Mouse (Mus musculus): ENCODE results near the gene Iqsec2. TPM values are rescaled to one million over a fixed set of nuclear protein-coding genes. Genes with fewer than 3 reads are reported as not detected.

The Iqsec2 gene
- polyA plus RNA-seq, 1 experiment from 2014 or later: 1.2 TPM

DNA sequence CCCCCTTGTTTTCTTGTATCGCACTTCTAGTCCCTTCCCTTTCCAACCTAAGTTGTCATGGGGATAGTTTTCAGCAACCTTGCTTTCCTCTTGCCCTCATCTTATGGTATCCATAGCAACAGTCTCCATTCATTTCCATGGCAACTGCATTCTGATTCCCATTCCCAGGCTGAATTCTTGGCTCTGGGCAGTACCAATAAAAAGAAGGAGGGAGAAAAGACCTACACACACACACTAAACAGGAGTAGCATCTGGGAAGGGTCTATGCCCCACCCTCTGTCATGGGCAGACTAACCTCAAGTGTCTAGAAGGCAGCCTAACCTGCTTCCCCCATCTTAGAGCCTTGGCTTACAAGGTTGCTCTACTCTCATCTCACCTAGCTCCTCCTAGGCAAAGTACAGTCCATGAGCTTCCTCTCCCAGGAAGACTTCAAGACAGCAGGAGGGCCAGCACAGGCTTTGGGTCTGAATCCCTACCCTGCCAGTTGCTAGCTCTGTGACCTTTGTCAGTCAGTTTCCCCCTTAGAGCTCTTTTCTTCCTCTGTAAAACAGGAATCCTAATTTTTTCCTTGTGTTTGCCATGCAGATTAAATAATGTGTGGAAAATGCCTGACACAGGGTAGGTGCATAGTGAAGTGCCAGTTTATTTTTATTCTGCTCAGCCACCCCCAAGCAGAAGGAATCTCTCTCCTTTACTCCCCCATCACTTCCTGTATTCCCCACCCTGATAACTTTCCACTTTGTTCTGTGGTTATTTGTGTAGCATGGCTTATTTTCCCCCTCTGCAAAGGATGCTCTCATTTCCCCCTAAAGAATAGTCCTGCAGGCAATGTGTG is 54.0 kb downstream of the Iqsec2 start:
- DNase-seq (ENCODE audit: low spot score): no peak
- H3K4me3 ChIP-seq: no peak overlapping the region
- H3K36me3 ChIP-seq: no peaks in the 10 kb centered on the region
- peaks cover 12% of the 10 kb centered on the region; the same call in 1 of the 2 replicates for H3K4me1 ChIP-seq
- peaks cover 100% of the 10 kb centered on the region for H3K27me3 ChIP-seq (ENCODE audit: low read depth, poor library complexity, severe bottlenecking)
- H3K27ac ChIP-seq: no peak overlapping the region
- 82% methylated on average over 1 of the region's 1 CpGs for WGBS
- no peaks in the 10 kb centered on the region for H3K9me3 ChIP-seq (replicated peaks)

DNA sequence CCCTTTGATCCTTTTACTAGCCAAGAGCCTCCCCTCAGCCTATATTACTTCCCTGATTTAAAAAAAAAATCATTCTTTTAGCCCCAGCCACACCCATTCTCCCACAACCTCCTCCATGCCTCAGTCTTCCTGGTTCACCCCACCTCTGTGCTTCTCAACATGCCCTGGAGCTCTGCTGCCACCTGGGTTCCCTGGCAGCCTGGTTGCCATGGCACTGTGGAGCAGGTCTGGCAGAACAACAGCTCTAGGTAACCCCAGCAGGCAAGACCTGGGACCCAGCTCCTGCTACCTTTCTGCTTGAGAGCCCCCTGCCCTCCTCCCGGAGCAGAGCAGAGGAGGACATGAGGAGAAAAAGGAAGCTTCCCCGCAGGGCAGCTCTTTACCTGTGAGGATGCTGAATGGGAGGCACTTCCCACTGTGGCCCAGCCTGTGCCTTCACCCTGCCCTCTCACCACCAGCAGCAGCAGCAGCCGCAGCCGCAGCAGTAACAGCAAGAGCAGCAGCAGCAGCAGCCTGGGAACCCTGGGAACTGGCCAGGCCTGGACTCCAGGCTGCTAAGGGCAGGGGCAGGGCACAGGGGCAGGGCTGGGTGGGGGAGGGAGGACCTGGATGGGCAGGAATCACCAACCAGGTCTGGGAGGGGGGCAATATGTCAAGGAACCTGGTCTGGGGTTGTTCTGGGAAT is 57.8 kb downstream of the Iqsec2 start:
- WGBS: 22% methylated on average over 4 of the region's 4 CpGs
- peaks cover 100% of the 10 kb centered on the region for H3K27me3 ChIP-seq (ENCODE audit: low read depth, poor library complexity, severe bottlenecking)
- peaks cover 12% of the 10 kb centered on the region; the same call in 1 of the 2 replicates for H3K4me1 ChIP-seq
- H3K27ac ChIP-seq: no peak overlapping the region
- no peak for DNase-seq (ENCODE audit: low spot score)
- H3K4me3 ChIP-seq: no peak overlapping the region
- no peaks in the 10 kb centered on the region for H3K9me3 ChIP-seq (replicated peaks)
- no peaks in the 10 kb centered on the region for H3K36me3 ChIP-seq

DNA sequence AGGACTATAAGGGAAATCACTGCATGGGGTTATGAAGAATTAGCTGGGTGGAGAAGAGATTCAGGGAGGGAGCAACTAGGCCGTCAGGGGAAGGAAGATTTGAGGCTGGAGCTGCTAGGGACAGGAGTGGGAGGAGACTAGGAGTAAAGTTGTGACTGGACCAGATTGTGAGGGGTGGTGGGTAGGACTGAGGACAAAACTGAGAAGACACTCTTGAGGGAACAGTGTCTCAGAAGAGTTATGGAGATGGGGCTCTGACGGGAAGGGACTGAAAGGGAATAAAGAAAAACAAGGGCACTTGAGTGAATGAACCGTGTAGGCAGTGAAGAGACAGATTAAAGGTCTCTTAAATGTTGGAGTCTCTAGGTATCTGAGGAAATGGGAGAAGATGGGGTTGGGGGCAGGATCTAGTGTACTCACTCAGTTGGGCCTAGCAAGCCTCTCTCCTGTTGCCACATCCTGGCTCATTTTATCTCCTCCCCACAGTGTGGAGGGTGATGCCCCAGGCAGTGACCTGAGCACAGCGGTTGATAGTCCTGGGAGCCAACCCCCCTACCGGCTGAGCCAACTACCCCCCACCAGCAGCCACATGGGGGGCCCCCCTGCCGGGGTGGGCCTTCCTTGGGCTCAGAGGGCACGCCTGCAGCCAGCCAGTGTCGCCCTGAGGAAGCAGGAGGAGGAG is 58.5 kb downstream of the Iqsec2 start:
- Histone ChIP-seq H3K4me1 (peaks cover 12% of the 10 kb centered on the region; the same call in 1 of the 2 replicates), H3K27me3 (ENCODE audit: low read depth, poor library complexity, severe bottlenecking) (peaks cover 100% of the 10 kb centered on the region), H3K36me3 (no peaks in the 10 kb centered on the region), H3K4me3 (no peak overlapping the region), H3K9me3 (replicated peaks) (no peaks in the 10 kb centered on the region), H3K27ac (no peak overlapping the region)
- no peak for DNase-seq (ENCODE audit: low spot score)
- WGBS: 39% methylated on average over 8 of the region's 8 CpGs

DNA sequence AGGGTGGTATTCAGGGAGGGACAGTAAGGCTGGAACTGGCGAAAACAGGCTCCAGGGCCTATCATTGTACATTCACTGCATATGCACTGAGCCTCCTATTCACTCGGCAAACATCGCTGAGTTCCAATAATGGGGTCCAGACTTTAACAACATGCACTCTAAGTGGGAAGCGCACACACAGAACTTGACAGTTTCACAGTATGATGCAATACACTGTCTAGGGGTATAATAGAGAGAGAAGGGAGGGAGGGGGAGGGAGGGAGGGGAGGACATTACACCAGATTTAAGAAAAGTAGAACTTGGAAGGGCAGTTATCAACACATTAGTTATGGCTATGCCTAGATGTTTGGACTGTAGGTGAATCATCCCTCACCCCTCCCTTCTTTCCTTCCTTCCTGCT is 59.2 kb downstream of the Iqsec2 start:
- H3K27ac ChIP-seq: no peak overlapping the region
- DNase-seq (ENCODE audit: low spot score): no peak
- H3K4me3 ChIP-seq: no peak overlapping the region
- H3K27me3 ChIP-seq (ENCODE audit: low read depth, poor library complexity, severe bottlenecking): peaks cover 100% of the 10 kb centered on the region
- no peaks in the 10 kb centered on the region for H3K9me3 ChIP-seq (replicated peaks)
- H3K36me3 ChIP-seq: no peaks in the 10 kb centered on the region
- 88% methylated on average over 4 of the region's 4 CpGs for WGBS
- H3K4me1 ChIP-seq: peaks cover 12% of the 10 kb centered on the region; the same call in 1 of the 2 replicates

DNA sequence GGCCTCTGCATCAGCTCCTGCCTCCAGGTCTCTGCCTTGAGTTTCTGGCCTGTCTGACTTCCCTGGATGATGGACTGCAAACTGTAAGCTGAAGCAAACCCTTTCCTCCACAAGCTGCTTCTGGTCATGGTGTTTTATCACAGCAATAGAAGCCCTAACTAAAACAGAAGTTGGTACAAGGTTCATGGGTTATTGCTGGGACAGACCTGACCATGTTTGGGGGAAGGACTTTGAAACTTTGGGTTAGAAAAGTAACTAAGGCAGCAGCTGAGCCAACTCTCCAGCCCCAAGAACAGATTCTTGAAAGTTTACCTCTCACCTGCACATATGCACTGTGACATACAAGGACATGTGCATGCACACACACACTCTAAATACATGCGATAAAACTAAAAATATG is 61.4 kb downstream of the Iqsec2 start:
- WGBS: 97% methylated on average over 1 of the region's 1 CpGs
- no peak for DNase-seq (ENCODE audit: low spot score)
- Histone ChIP-seq H3K36me3 (no peaks in the 10 kb centered on the region), H3K9me3 (replicated peaks) (no peaks in the 10 kb centered on the region), H3K4me1 (peaks cover 12% of the 10 kb centered on the region; the same call in 1 of the 2 replicates), H3K27ac (no peak overlapping the region), H3K4me3 (no peak overlapping the region), H3K27me3 (ENCODE audit: low read depth, poor library complexity, severe bottlenecking) (peaks cover 100% of the 10 kb centered on the region)

DNA sequence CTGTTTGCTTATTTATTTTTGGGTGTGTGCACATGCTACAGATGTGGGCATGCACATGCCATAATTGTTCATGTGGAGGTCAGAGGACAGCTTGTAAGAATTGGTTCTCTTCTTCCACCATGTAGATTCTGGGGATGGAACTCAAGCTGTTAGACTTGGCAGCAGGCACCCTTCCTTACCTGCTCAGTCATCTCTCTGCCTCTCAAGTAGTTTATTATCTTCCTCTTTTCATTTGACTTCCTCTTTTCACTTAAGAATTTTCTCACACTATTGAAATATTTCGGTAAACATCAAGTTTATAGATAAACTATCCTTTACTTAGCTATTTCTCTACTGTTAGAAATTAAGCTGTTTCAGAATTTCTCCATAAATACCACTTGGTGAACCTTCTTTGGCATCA is 70.6 kb downstream of the Iqsec2 start:
- H3K27me3 ChIP-seq (ENCODE audit: low read depth, poor library complexity, severe bottlenecking): peaks cover 100% of the 10 kb centered on the region
- H3K4me1 ChIP-seq: no peaks in the 10 kb centered on the region
- no peak overlapping the region for H3K27ac ChIP-seq
- H3K4me3 ChIP-seq: no peak overlapping the region
- H3K36me3 ChIP-seq: no peaks in the 10 kb centered on the region
- H3K9me3 ChIP-seq (replicated peaks): no peaks in the 10 kb centered on the region
- WGBS: 88% methylated on average over 1 of the region's 1 CpGs
- DNase-seq (ENCODE audit: low spot score): no peak

DNA sequence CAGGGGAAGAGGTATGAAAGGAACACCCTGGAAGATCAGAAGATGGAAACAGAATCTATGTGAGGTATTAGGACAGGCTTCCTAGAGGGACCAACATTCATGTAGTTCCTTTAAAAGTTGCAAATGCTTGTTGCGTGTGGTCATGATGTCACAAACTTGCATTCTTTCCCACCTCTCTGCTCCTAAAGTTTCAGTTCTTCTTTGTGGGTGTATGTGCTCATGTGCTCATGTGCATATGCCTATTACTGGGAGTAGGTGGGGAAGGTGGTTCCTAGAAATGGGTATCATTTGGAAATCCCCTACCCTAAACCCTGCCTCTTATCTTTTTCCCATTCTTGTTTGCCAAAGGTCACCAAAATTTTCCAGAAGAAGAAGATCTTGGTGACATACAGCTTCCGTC is 74.5 kb downstream of the Iqsec2 start:
- WGBS: 98% methylated on average over 2 of the region's 2 CpGs
- DNase-seq (ENCODE audit: low spot score): no peak
- Histone ChIP-seq H3K27me3 (ENCODE audit: low read depth, poor library complexity, severe bottlenecking) (peaks cover 100% of the 10 kb centered on the region), H3K9me3 (replicated peaks) (no peaks in the 10 kb centered on the region), H3K36me3 (no peaks in the 10 kb centered on the region), H3K27ac (no peak overlapping the region), H3K4me1 (no peaks in the 10 kb centered on the region), H3K4me3 (no peak overlapping the region)

DNA sequence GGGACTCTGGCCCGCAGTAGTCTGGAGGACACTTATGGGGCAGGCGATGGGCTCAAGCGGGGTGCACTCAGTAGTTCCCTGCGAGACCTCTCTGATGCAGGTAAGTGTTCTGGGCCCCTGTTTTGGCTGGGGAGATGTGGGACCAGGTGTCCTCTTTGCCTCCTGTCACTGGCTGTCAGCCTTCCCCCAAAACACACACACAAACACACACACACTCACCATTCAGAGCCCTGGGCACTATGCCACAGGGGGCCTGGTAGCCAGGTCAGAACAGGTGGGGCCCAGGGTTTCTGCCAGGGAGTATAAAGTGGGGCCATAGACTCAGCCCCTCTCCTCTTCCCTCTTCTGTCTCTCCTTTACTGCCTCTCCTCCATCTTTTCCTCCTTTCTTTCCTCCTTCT is 77.7 kb downstream of the Iqsec2 start:
- Histone ChIP-seq H3K27me3 (ENCODE audit: low read depth, poor library complexity, severe bottlenecking) (peaks cover 100% of the 10 kb centered on the region), H3K4me3 (no peak overlapping the region), H3K36me3 (no peaks in the 10 kb centered on the region), H3K9me3 (replicated peaks) (no peaks in the 10 kb centered on the region), H3K4me1 (no peaks in the 10 kb centered on the region), H3K27ac (no peak overlapping the region)
- WGBS: 72% methylated on average over 4 of the region's 4 CpGs
- no peak for DNase-seq (ENCODE audit: low spot score)

DNA sequence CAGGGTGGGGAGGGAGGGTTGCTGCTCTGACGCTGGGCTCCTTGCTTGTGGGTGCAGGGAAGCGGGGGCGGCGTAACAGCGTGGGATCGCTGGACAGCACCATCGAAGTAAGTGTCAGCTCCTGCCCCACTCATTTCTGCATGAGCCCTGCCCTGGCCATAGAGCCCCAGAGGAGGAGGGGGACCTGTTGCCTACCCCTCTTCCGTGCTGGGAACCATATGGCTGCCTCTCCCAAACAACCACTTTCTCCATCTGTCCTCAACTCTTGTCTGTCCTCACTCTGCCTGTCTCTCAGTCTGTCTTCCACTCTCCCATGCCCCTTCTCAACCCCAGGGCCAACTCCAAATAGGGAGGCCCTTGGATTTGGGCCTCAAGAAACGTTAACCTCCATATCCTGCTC is 78.2 kb downstream of the Iqsec2 start:
- Histone ChIP-seq H3K9me3 (replicated peaks) (no peaks in the 10 kb centered on the region), H3K4me3 (no peak overlapping the region), H3K4me1 (no peaks in the 10 kb centered on the region), H3K27ac (no peak overlapping the region), H3K27me3 (ENCODE audit: low read depth, poor library complexity, severe bottlenecking) (peaks cover 100% of the 10 kb centered on the region), H3K36me3 (no peaks in the 10 kb centered on the region)
- WGBS: 45% methylated on average over 9 of the region's 9 CpGs
- no peak for DNase-seq (ENCODE audit: low spot score)

DNA sequence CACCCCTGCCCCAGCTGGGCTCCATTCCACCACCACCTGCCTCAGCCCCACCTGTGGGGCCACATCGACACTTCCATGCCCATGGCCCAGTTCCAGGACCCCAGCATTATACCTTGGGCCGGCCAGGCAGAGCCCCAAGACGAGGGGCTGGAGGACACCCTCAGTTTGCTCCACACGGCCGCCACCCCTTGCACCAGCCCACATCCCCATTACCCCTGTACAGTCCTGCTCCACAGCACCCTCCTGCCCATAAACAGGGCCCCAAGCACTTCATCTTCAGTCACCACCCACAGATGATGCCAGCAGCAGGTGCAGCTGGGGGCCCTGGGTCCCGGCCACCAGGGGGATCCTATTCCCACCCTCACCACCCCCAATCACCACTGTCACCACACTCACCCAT is 79.2 kb downstream of the Iqsec2 start:
- no peak overlapping the region for H3K27ac ChIP-seq
- no peaks in the 10 kb centered on the region for H3K9me3 ChIP-seq (replicated peaks)
- no peaks in the 10 kb centered on the region for H3K4me1 ChIP-seq
- H3K36me3 ChIP-seq: no peaks in the 10 kb centered on the region
- peaks cover 100% of the 10 kb centered on the region for H3K27me3 ChIP-seq (ENCODE audit: low read depth, poor library complexity, severe bottlenecking)
- no peak for DNase-seq (ENCODE audit: low spot score)
- 84% methylated on average over 6 of the region's 6 CpGs for WGBS
- no peak overlapping the region for H3K4me3 ChIP-seq

DNA sequence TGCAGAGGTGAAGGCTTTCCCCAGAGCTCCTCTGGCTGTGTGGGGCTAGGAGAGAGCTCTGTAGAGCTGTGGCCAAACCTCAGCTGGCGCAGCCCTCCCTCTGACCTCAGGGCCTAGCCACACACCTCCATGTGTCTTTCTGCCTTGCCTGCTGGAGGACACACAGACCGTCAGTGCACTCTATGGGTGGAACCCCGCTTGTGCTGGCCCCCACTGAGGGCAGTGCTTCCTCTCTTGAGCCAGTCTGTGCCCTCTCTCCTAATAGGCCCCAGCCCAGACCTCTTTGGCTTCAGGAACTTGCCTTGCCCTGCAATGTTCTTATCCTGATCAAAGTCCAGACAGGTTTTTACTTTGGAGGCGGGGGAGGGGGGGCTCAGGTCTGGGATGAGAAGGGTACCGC is 80.2 kb downstream of the Iqsec2 start:
- no peak overlapping the region for H3K4me3 ChIP-seq
- no peaks in the 10 kb centered on the region for H3K36me3 ChIP-seq
- no peaks in the 10 kb centered on the region for H3K9me3 ChIP-seq (replicated peaks)
- no peak for DNase-seq (ENCODE audit: low spot score)
- H3K27ac ChIP-seq: no peak overlapping the region
- 71% methylated on average over 5 of the region's 5 CpGs for WGBS
- H3K27me3 ChIP-seq (ENCODE audit: low read depth, poor library complexity, severe bottlenecking): peaks cover 100% of the 10 kb centered on the region
- H3K4me1 ChIP-seq: no peaks in the 10 kb centered on the region

DNA sequence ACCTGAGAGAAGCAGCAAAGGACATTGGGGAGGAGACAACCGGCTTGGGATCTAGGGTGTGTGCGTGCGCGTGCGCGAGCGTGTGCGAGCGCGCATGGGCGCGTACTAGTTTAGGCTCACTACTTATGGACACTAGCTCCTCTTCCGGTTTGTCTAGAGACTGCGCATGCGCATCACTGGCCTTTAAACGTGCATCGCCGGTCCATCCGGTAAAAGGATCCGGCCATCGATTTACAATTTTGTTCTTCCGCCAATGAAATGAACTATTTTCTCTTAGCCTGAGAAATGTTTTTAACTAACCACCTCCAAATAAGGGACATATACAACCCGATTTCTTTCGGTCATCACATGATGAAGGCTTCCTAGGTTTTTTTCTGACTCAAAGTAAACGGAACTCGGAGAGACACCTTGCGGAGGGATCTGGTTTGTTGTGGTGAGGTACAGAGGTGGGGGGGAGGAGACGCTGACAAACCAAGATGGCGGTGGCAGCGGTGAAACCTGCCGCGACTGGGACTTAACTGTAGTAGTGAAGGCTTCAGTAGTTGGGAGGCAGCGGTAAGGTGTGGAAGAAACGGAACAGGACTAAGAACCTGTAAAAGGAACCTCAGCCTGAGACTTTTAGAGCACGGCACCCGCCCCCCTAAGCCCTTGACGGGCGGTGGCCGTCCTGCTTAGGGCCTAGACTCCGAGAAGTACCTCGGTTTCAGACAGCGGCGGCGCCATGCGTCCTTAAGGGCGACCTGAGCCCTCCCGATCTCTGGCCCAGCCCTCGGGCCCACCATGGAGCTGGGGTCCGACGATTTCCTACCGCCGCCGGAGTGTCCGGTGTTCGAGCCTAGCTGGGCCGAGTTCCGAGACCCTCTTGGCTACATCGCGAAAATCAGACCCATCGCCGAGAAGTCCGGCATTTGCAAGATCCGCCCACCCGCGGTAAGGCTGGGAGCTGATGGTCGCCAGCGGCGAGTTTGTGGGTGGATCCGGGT is 89.0 kb downstream of the Iqsec2 start, which contains the start of gene Kdm5c:
Gene Kdm5c (plus strand): TSS at position 240 of the 983 bp plus-strand sequence.
- under 1% methylated on average over 68 of the region's 69 CpGs for WGBS
- H3K4me3 ChIP-seq: peak within 1 kb of the TSS; percentile 96
- H3K4me1 ChIP-seq: peaks cover 14% of the 10 kb centered on the region
- peak within 1 kb of the TSS; percentile 93 for H3K27ac ChIP-seq
- peaks cover 18% of the 10 kb centered on the region for H3K36me3 ChIP-seq
- DNase-seq (ENCODE audit: low spot score): peak; percentile 97
- peaks cover 23% of the 10 kb centered on the region for H3K27me3 ChIP-seq (ENCODE audit: low read depth, poor library complexity, severe bottlenecking)
- no peaks in the 10 kb centered on the region for H3K9me3 ChIP-seq (replicated peaks)
